In the genomic region with DNA sequence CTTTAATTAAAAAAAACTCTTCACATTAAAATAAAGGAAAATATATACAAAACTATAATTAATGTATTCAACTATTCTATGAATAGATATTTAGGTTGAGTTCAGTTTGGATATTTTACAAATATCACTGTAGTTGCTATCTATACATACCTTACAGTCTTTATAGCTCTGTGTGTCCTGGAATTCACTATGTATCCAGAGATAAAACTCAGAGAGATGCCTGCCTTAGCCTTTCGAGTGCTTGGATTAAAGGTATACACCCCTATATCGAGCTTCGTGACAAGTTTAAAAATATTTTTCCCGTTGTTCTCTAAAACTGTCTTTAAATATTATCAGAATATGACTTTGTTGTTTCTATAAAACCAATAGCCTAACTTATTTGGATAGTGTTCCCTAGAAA, we compare ENCODE assay signal across 17 mouse cellular contexts.
"Had no signal": no experiment of that assay in that cellular context is flagged by ENCODE, and none has a peak within 500 bp of the region (broad histone marks: within the 10 kb centered on the region; RNA-seq: fewer than 3 reads in every experiment).

No protein-coding gene starts in this region.

- H3K27me3 ChIP-seq: liver, embryonic 15.5 days; megakaryocyte, embryonic 14.5 days; neural tube, embryonic 12.5 days; stomach, embryonic 15.5 days had no signal

- H3K4me3 ChIP-seq: liver, embryonic 15.5 days; lung, embryonic 15.5 days; megakaryocyte, embryonic 14.5 days; midbrain, embryonic 13.5 days; midbrain, embryonic 15.5 days; neural tube, embryonic 12.5 days; stomach, embryonic 15.5 days had no signal

- H3K4me1 ChIP-seq: lung, embryonic 15.5 days; megakaryocyte, embryonic 14.5 days; midbrain, embryonic 13.5 days; midbrain, embryonic 15.5 days; neural tube, embryonic 12.5 days; stomach, embryonic 15.5 days had no signal

- H3K9ac ChIP-seq: liver, embryonic 15.5 days; lung, embryonic 15.5 days; midbrain, embryonic 13.5 days; midbrain, embryonic 15.5 days; neural tube, embryonic 12.5 days; stomach, embryonic 15.5 days had no signal

- ATAC-seq: lung, postnatal 0 days; midbrain, embryonic 13.5 days; midbrain, embryonic 15.5 days had no signal

- H3K36me3 ChIP-seq: liver, embryonic 15.5 days; lung, embryonic 15.5 days; midbrain, embryonic 13.5 days; midbrain, embryonic 15.5 days; neural tube, embryonic 12.5 days; stomach, embryonic 15.5 days had no signal

- DNase-seq: lung, adult 2 months; lung, postnatal 14 days; lung, postnatal 36 days; right cerebral cortex, postnatal 14 days; thymus, postnatal 14 days; thymus, postnatal 36 days had no signal

- H3K9me3 ChIP-seq: liver, embryonic 15.5 days; lung, embryonic 15.5 days; megakaryocyte, embryonic 14.5 days; midbrain, embryonic 13.5 days; midbrain, embryonic 15.5 days; neural tube, embryonic 12.5 days; stomach, embryonic 15.5 days had no signal

- H3K4me2 ChIP-seq: liver, embryonic 15.5 days; lung, embryonic 15.5 days; midbrain, embryonic 11.5 days; midbrain, embryonic 13.5 days; midbrain, embryonic 15.5 days; neural tube, embryonic 12.5 days; stomach, embryonic 15.5 days had no signal

- H3K27ac ChIP-seq: liver, embryonic 15.5 days; lung, embryonic 15.5 days; macrophage; midbrain, embryonic 13.5 days; midbrain, embryonic 15.5 days; neural tube, embryonic 12.5 days; stomach, embryonic 15.5 days; stomach, postnatal 0 days had no signal
